Mouse (Mus musculus) fat pad, adult 2 months (tissue): ENCODE data around the gene Olfr251.
"Not testable (repeated sequence)": the region's sequence is repeated elsewhere in the genome, so short reads cannot be mapped to it uniquely, and the experiment has no call there.

Experiments
- DNase-seq: peaks from one replicate; pipeline ENCODE4 v3.0.0-alpha.2; 2011; ENCODE audit warnings: low read depth, low spot score; ENCODE audit errors: extremely low read depth

Gene Olfr251

GRCm38 (mm10) chr9:38376786-38377185 is at the start of gene Olfr251:
Olfr251 (plus strand) TSS chr9:38377086.
- no peak for DNase-seq

GRCm38 (mm10) chr9:38328760-38329159 is 48.1 kb upstream of the Olfr251 start, which contains the start of gene Olfr25:
Olfr25 (plus strand) TSS chr9:38329060.
- DNase-seq: no peak

- no peak for DNase-seq
Measured at GRCm38 (mm10) chr9:38348111-38348510, 28.8 kb upstream of the Olfr251 start, which contains the start of gene Olfr898. Olfr898 (plus strand) TSS chr9:38348411.

- no peak for DNase-seq
Measured at GRCm38 (mm10) chr9:38366596-38366995, 10.3 kb upstream of the Olfr251 start, which contains the start of gene Olfr250. Olfr250 (plus strand) TSS chr9:38366896.

DNA sequence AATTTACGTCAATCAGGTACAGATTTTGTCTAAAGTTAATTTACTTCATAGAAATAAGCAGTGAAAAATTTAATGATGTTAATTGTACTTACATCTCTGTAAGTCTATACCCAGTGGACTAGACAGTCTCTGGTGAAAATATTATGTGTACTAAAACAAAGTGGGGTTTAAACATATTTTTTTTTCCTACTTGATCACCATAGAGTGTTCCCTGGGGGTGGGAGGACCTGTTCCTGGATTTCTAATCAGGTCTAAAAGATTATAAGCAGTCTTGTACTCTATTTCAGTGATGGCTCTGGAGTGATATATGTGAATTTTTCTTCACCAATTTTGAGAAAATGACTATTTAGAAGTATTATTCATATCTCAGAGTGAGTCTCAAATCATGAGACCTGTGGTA is 24.5 kb downstream of the Olfr251 start, which contains the start of gene Olfr147:
Gene Olfr147 (plus strand): TSS at position 301 of the 400 bp plus-strand sequence.
- no peak for DNase-seq

DNA sequence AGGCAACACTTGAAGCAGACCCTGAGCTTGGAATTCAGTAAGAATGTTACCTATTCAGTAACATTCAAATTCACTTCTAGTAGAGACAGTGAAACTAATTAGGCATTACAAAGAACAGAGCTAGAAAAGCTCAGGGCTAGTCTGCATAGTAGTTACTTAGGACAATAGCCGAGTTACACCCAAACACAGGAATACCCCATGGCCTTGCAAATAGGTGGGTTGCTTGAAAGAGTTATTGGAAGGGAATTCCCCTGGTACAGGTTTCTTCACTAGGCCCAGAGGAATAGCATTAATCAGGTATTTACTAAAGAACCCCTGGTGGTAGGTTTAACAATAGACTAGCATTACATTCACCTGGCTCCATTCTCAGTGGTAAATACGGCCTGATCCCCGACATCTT is 30.6 kb downstream of the Olfr251 start:
- DNase-seq: not testable (repeated sequence)

DNA sequence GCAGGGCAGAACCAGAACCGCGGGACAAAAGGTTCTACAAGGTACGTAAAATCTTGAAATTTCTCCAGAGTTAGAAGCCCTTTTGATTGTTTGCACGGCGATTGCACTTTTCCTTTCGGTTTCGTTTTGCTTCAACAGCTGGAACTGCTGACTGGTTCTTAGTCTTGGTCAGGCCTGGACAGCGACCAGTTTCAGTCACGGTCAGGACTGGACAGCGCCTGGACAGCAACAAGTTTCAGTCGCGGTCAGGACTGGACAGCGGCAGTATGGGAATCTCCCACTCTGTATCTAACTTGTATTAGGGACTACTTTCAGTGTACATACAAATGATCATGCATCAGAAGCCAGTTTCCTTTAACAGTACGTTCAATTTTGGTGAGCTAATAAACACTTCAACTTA is 36.6 kb downstream of the Olfr251 start:
- DNase-seq: not testable (repeated sequence)

DNA sequence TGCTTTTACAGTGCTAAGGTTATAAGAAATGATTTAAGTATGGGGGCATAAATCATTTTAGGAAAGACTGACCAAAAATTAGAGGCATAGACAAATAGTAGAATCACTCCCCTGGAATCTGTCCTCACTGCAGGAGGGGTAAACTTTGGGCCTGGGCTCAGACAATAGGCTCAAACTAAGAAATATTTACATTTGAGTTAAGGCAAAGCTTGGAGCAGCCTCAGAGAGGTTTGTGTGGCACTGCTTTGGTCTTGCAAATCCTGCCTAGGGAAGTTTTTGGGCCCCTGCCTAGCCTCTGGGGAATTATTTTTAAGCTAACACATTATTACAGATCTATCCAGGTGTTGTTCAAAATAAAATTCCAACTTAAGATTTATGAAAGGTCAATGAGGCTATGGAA is 46.9 kb downstream of the Olfr251 start:
- DNase-seq: no peak

GRCm38 (mm10) chr9:38427026-38427425 is 50.1 kb downstream of the Olfr251 start:
- DNase-seq: no peak

- no peak for DNase-seq
Measured at GRCm38 (mm10) chr9:38429155-38429554, 52.3 kb downstream of the Olfr251 start, which contains the start of gene Olfr901. Olfr901 (plus strand) TSS chr9:38429455.
